Mouse (Mus musculus): ENCODE results near the gene Prr23a3. TPM values are rescaled to one million over a fixed set of nuclear protein-coding genes. Genes with fewer than 3 reads are reported as not detected.

Gene Prr23a3
- total RNA-seq (2018; cell fraction: chromatin; rRNA removed) = not detected
- total RNA-seq (2018; cell fraction: cytosol; rRNA removed) = not detected
- total RNA-seq (2018; cell fraction: nucleus; rRNA removed) = not detected
- not detected in 3 replicates for polyA plus RNA-seq (2018)

GRCm38 (mm10) chr9:98864571-98864970, at the start of gene Prr23a3:
Prr23a3 (plus strand) TSS chr9:98864767.
- Histone ChIP-seq H3K27ac (no peak within 1 kb of the TSS), H3K79me2 (ENCODE audit: inconsistent target) (no peaks in the 10 kb centered on the region), H3K4me3 (ENCODE audit: inconsistent target) (no peak within 1 kb of the TSS), H3K36me3 (ENCODE audit: inconsistent target) (no peaks in the 10 kb centered on the region)
- 57% methylated on average over 22 of the region's 22 CpGs for WGBS (ENCODE audit: missing documents)

GRCm38 (mm10) chr9:98816066-98816465, 48.5 kb upstream of the Prr23a3 start:
- WGBS (ENCODE audit: missing documents) = 59% methylated on average over 3 of the region's 3 CpGs
- H3K36me3 ChIP-seq (ENCODE audit: inconsistent target) = no peaks in the 10 kb centered on the region
- H3K79me2 ChIP-seq (ENCODE audit: inconsistent target) = no peaks in the 10 kb centered on the region
- H3K4me3 ChIP-seq (ENCODE audit: inconsistent target) = no peak overlapping the region
- no peak overlapping the region for H3K27ac ChIP-seq

DNA sequence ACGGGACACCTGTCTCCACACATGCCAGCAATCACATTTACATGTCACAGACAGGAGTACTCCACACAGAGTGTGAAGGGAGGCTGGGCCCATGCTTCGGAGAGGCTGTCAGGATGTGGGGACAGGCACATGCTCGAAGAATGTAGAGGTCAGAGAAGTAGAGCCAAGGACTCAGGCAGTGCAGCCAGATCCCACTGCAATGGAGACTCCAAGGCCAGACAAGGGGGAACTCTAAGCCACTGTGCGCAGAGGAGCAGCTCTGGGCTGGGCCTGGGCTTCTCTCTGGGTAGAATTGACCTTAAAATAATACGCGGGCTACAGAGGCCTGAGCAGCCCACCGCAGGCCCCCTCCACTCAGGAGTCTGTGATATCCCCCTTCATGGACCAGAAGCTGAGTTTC, 47.0 kb upstream of the Prr23a3 start:
- Histone ChIP-seq H3K36me3 (ENCODE audit: inconsistent target) (no peaks in the 10 kb centered on the region), H3K4me3 (ENCODE audit: inconsistent target) (no peak overlapping the region)
- WGBS (ENCODE audit: missing documents) = 91% methylated on average over 7 of the region's 7 CpGs

GRCm38 (mm10) chr9:98818971-98819370, 45.6 kb upstream of the Prr23a3 start:
- Histone ChIP-seq H3K4me3 (ENCODE audit: inconsistent target) (no peak overlapping the region), H3K27ac (no peak overlapping the region), H3K36me3 (ENCODE audit: inconsistent target) (no peaks in the 10 kb centered on the region), H3K79me2 (ENCODE audit: inconsistent target) (no peaks in the 10 kb centered on the region)
- WGBS (ENCODE audit: missing documents) = 63% methylated on average over 5 of the region's 5 CpGs

More for the DNA sequence above, 47.0 kb upstream of the Prr23a3 start:
- H3K27ac ChIP-seq = no peak overlapping the region
- H3K79me2 ChIP-seq (ENCODE audit: inconsistent target) = no peaks in the 10 kb centered on the region

- WGBS (ENCODE audit: missing documents) = 75% methylated on average over 2 of the region's 2 CpGs
- H3K79me2 ChIP-seq (ENCODE audit: inconsistent target) = no peaks in the 10 kb centered on the region
- no peak overlapping the region for H3K4me3 ChIP-seq (ENCODE audit: inconsistent target)
- no peaks in the 10 kb centered on the region for H3K36me3 ChIP-seq (ENCODE audit: inconsistent target)
- H3K27ac ChIP-seq = no peak overlapping the region
These were observed 45.1 kb upstream of the Prr23a3 start for GRCm38 (mm10) chr9:98819481-98819880.

DNA sequence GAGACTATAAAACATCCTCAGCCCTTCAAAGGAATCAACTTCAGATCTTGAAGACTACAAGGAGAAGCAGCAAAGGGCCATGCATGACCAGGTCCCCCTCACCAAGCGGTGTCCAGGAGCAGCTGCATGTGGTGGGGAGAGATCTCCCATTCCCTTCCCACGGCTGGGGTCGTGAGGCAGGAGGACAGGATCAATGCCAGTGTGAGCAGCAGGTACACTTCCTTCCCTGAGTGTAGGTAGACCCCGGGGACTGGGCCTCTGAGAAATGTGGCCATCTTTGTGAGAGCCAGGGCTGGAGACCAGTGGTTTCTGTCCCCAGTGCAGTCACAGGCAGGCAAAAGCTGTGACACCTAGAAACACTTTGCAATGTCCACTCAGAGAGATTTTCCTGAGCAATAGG, 44.1 kb upstream of the Prr23a3 start:
- Histone ChIP-seq H3K79me2 (ENCODE audit: inconsistent target) (no peaks in the 10 kb centered on the region), H3K4me3 (ENCODE audit: inconsistent target) (no peak overlapping the region), H3K27ac (no peak overlapping the region), H3K36me3 (ENCODE audit: inconsistent target) (no peaks in the 10 kb centered on the region)
- WGBS (ENCODE audit: missing documents) = 87% methylated on average over 4 of the region's 4 CpGs

- Histone ChIP-seq H3K27ac (no peak overlapping the region), H3K79me2 (ENCODE audit: inconsistent target) (no peaks in the 10 kb centered on the region), H3K4me3 (ENCODE audit: inconsistent target) (no peak overlapping the region)
These were observed 43.5 kb upstream of the Prr23a3 start for GRCm38 (mm10) chr9:98821067-98821466.

GRCm38 (mm10) chr9:98823805-98824204, 40.8 kb upstream of the Prr23a3 start:
- Histone ChIP-seq H3K36me3 (ENCODE audit: inconsistent target) (no peaks in the 10 kb centered on the region), H3K79me2 (ENCODE audit: inconsistent target) (no peaks in the 10 kb centered on the region), H3K4me3 (ENCODE audit: inconsistent target) (no peak overlapping the region), H3K27ac (no peak overlapping the region)
- 84% methylated on average over 7 of the region's 7 CpGs for WGBS (ENCODE audit: missing documents)

More at GRCm38 (mm10) chr9:98821067-98821466, 43.5 kb upstream of the Prr23a3 start:
- H3K36me3 ChIP-seq (ENCODE audit: inconsistent target) = no peaks in the 10 kb centered on the region

DNA sequence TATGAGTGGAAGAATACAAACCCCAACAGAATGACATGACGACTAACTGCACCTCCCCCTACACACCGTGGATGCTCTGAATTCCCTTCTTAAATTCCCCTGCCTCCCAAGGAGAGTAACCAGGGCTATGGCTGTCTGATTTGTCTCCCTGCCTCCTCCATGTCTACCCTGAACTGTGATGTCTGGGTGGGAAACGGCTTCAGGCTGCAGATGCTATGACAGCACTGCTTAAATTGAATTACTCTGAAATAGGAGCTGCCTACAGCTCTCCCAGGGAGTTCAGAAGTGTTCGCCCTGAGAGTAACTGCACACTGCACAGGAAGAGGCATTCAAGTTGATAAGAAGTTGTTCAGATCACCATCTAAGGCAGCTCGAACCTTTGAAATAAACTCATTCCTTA, 35.1 kb upstream of the Prr23a3 start:
- no peak overlapping the region for H3K27ac ChIP-seq
- no peaks in the 10 kb centered on the region for H3K79me2 ChIP-seq (ENCODE audit: inconsistent target)
- 59% methylated on average over 5 of the region's 5 CpGs for WGBS (ENCODE audit: missing documents)
- no peak overlapping the region for H3K4me3 ChIP-seq (ENCODE audit: inconsistent target)
- no peaks in the 10 kb centered on the region for H3K36me3 ChIP-seq (ENCODE audit: inconsistent target)

- no peak overlapping the region for H3K27ac ChIP-seq
- H3K4me3 ChIP-seq (ENCODE audit: inconsistent target) = no peak overlapping the region
- WGBS (ENCODE audit: missing documents) = 84% methylated on average over 7 of the region's 7 CpGs
- H3K36me3 ChIP-seq (ENCODE audit: inconsistent target) = no peaks in the 10 kb centered on the region
- H3K79me2 ChIP-seq (ENCODE audit: inconsistent target) = no peaks in the 10 kb centered on the region
These were observed 27.0 kb upstream of the Prr23a3 start for GRCm38 (mm10) chr9:98837537-98838074.

GRCm38 (mm10) chr9:98842117-98842516, 22.4 kb upstream of the Prr23a3 start, which contains the start of gene Prr23a1:
Prr23a1 (plus strand) TSS chr9:98842503.
- H3K27ac ChIP-seq = no peak within 1 kb of the TSS
- H3K4me3 ChIP-seq (ENCODE audit: inconsistent target) = no peak within 1 kb of the TSS
- WGBS (ENCODE audit: missing documents) = 66% methylated on average over 20 of the region's 22 CpGs
- no peaks in the 10 kb centered on the region for H3K79me2 ChIP-seq (ENCODE audit: inconsistent target)
- no peaks in the 10 kb centered on the region for H3K36me3 ChIP-seq (ENCODE audit: inconsistent target)

GRCm38 (mm10) chr9:98856210-98856609, 8.4 kb upstream of the Prr23a3 start, which contains the start of gene Prr23a2:
Prr23a2 (plus strand) TSS chr9:98856494.
- no peaks in the 10 kb centered on the region for H3K79me2 ChIP-seq (ENCODE audit: inconsistent target)
- no peaks in the 10 kb centered on the region for H3K36me3 ChIP-seq (ENCODE audit: inconsistent target)
- H3K4me3 ChIP-seq (ENCODE audit: inconsistent target) = no peak within 1 kb of the TSS
- no peak within 1 kb of the TSS for H3K27ac ChIP-seq
- 79% methylated on average over 14 of the region's 18 CpGs for WGBS (ENCODE audit: missing documents)

- H3K79me2 ChIP-seq (ENCODE audit: inconsistent target) = no peaks in the 10 kb centered on the region
- H3K4me3 ChIP-seq (ENCODE audit: inconsistent target) = no peak overlapping the region
- WGBS (ENCODE audit: missing documents) = 86% methylated on average over 3 of the region's 3 CpGs
- no peaks in the 10 kb centered on the region for H3K36me3 ChIP-seq (ENCODE audit: inconsistent target)
- H3K27ac ChIP-seq = no peak overlapping the region
These were observed 1.1 kb upstream of the Prr23a3 start for GRCm38 (mm10) chr9:98863463-98863862.

- 73% methylated on average over 1 of the region's 1 CpGs for WGBS (ENCODE audit: missing documents)
- Histone ChIP-seq H3K4me3 (ENCODE audit: inconsistent target) (no peak overlapping the region), H3K79me2 (ENCODE audit: inconsistent target) (no peaks in the 10 kb centered on the region), H3K27ac (no peak overlapping the region), H3K36me3 (ENCODE audit: inconsistent target) (no peaks in the 10 kb centered on the region)
These were observed 36.9 kb downstream of the Prr23a3 start for GRCm38 (mm10) chr9:98901486-98901885.

GRCm38 (mm10) chr9:98902819-98903218, 38.3 kb downstream of the Prr23a3 start, which contains the start of gene 7420426K07Rik:
7420426K07Rik (plus strand) TSS chr9:98903119.
- 93% methylated on average over 2 of the region's 2 CpGs for WGBS (ENCODE audit: missing documents)
- H3K4me3 ChIP-seq (ENCODE audit: inconsistent target) = no peak within 1 kb of the TSS

More at GRCm38 (mm10) chr9:98902819-98903218, 38.3 kb downstream of the Prr23a3 start, which contains the start of gene 7420426K07Rik:
- Histone ChIP-seq H3K27ac (no peak within 1 kb of the TSS), H3K36me3 (ENCODE audit: inconsistent target) (no peaks in the 10 kb centered on the region), H3K79me2 (ENCODE audit: inconsistent target) (no peaks in the 10 kb centered on the region)
